Mouse (Mus musculus) embryonic facial prominence, embryonic 14.5 days (tissue): Measurements from ENCODE around the gene Accs. TPM values are rescaled to one million over a fixed set of nuclear protein-coding genes. Genes with fewer than 3 reads are reported as not detected.

ENCODE experiments used
- ATAC-seq: fragments of 200-750 bp; cut with Nextera tagmentation; 2 replicates; pipeline ENCODE4 v1.8.0; 2017; ENCODE audit warnings: low read depth, moderate number of reproducible peaks, moderate TSS enrichment
- DNase-seq: peaks from one replicate; pipeline ENCODE4 v3.0.0-alpha.2; 2015; ENCODE audit warnings: low spot score
- H3K27ac ChIP-seq: fragments of 300-500 bp; sonication (generic); replicated peaks from 2 replicates; pipeline ENCODE4 v1.5.1; 2014; ENCODE audit warnings: low read depth, mild to moderate bottlenecking, low read length, moderate library complexity
- H3K27me3 ChIP-seq: fragments of 300-500 bp; sonication (generic); replicated peaks from 2 replicates; pipeline ENCODE4 v1.6.1; 2014; ENCODE audit warnings: low read length; ENCODE audit not compliant: control insufficient read depth, insufficient read depth
- H3K36me3 ChIP-seq: fragments of 300-500 bp; sonication (generic); 2 replicates; pipeline ENCODE4 v1.6.1; 2014; ENCODE audit warnings: low read length, mixed read lengths; ENCODE audit not compliant: control insufficient read depth, insufficient read depth
- H3K4me1 ChIP-seq: fragments of 300-500 bp; sonication (generic); 2 replicates; pipeline ENCODE4 v1.6.1; 2014; ENCODE audit warnings: antibody characterized with exemption, low read length; ENCODE audit not compliant: control insufficient read depth, insufficient read depth
- H3K4me2 ChIP-seq: fragments of 300-500 bp; sonication (generic); 2 replicates; pipeline ENCODE4 v1.6.1; 2014; ENCODE audit warnings: low read depth, mild to moderate bottlenecking, low read length, moderate library complexity, mixed read lengths
- H3K4me3 ChIP-seq: fragments of 300-500 bp; sonication (generic); 2 replicates; pipeline ENCODE4 v1.5.1; 2014; ENCODE audit warnings: low read depth, mild to moderate bottlenecking, low read length
- H3K9ac ChIP-seq: fragments of 300-500 bp; sonication (generic); 2 replicates; pipeline ENCODE4 v1.6.1; 2014; ENCODE audit warnings: low read depth, mild to moderate bottlenecking, low read length, moderate library complexity, mixed read lengths
- H3K9me3 ChIP-seq: fragments of 300-500 bp; sonication (generic); 2 replicates; pipeline ENCODE4 v1.6.1; 2016; ENCODE audit warnings: low read length; ENCODE audit not compliant: control insufficient read depth
- WGBS: fragments of 180-500 bp; shearing (Covaris S2); extraction: QIAGEN DNeasy Blood & Tissue Kit; methylation state at CpG from one replicate; pipeline ENCODE4 v1.1.7; 2014; 5-methylcytosine and 5-hydroxymethylcytosine counted together
- polyA plus RNA-seq: library from polyadenylated mRNA; unstranded; fragments of >200 nt; fragmentation: Nextera tagmentation; extraction: Ambion mirVana; gene quantifications from 2 replicates; pipeline ENCODE4 v1.2.1, GENCODE M21; 2014

Accs gene
- polyA plus RNA-seq, 1 experiment from 2014 or later: 5.7 TPM

DNA sequence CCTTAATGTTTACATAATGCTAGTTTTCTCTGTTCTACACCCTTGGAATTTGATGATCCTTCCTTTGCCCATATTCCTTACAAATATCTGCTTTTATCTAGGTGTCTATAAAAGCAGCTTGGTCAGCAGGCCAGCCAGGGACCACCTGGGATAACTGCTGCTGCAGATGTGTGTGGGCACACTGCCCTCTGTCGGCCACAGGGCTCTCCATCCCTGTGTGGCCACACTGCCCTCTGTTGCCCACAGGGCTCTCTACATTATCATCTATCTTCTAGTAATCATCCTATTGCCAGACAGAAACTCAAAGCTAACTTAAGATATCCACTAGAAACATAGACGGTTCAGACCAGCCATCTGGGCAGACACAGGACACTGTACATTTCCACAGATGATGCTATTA, 39.8 kb downstream of the Accs start:
- 16% methylated on average over 2 of the region's 2 CpGs for WGBS
- Histone ChIP-seq H3K4me2 (no peak overlapping the region), H3K9me3 (no peaks in the 10 kb centered on the region), H3K27ac (no peak overlapping the region), H3K27me3 (no peaks in the 10 kb centered on the region), H3K4me3 (no peak overlapping the region), H3K4me1 (no peaks in the 10 kb centered on the region), H3K9ac (no peak overlapping the region), H3K36me3 (peaks cover 81% of the 10 kb centered on the region)
- DNase-seq (peak; percentile 29), ATAC-seq (no peak)

DNA sequence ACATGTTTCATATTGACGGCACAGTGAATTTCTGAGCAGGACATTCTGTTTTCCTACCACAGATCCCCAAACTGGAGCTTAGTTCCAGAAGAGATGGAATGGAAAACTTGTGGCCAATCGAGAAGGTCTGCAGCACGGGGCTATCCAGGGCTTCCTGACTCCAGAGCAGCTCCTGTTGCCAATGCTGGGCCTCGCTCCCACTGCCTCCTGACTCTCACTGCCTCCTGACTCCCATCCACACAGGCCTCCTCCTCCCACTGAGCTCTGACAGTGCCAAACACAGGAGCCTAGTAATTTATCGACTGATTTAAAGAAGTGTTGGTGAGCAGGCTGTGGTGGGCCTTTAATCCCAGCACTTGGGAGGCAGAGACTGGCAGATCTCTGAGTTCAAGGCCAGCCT, 41.7 kb downstream of the Accs start:
- no peak overlapping the region for H3K4me3 ChIP-seq
- no peak overlapping the region for H3K27ac ChIP-seq
- no peaks in the 10 kb centered on the region for H3K9me3 ChIP-seq
- no peak overlapping the region for H3K9ac ChIP-seq
- peaks cover 92% of the 10 kb centered on the region for H3K36me3 ChIP-seq
- DNase-seq (no peak), ATAC-seq (no peak)
- H3K27me3 ChIP-seq: no peaks in the 10 kb centered on the region
- no peak overlapping the region for H3K4me2 ChIP-seq
- 81% methylated on average over 5 of the region's 5 CpGs for WGBS
- H3K4me1 ChIP-seq: no peaks in the 10 kb centered on the region

DNA sequence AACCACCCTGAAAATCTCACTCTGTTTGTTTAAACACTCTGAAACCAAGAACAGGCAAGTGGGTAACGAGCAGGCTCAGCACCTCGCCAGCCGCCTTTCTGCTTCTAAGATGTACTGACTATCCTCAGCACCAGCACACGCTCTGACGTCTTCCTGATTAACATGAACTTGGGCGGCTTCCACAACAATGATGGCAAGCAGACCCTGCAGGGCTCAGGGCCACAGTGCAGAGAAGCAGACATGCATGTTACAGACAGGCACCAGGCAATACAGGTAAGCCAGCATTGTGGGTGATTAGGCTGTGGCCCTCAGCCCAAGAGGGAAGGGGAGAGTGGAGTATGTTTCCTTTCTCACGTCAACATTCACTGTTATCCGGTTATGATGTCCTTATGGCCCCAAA, 42.3 kb downstream of the Accs start:
- 71% methylated on average over 8 of the region's 8 CpGs for WGBS
- H3K4me3 ChIP-seq: no peak overlapping the region
- no peaks in the 10 kb centered on the region for H3K27me3 ChIP-seq
- no peaks in the 10 kb centered on the region for H3K9me3 ChIP-seq
- H3K27ac ChIP-seq: no peak overlapping the region
- H3K9ac ChIP-seq: no peak overlapping the region
- DNase-seq (peak; percentile 19), ATAC-seq (no peak)
- no peak overlapping the region for H3K4me2 ChIP-seq
- H3K36me3 ChIP-seq: peaks cover 91% of the 10 kb centered on the region
- no peaks in the 10 kb centered on the region for H3K4me1 ChIP-seq

DNA sequence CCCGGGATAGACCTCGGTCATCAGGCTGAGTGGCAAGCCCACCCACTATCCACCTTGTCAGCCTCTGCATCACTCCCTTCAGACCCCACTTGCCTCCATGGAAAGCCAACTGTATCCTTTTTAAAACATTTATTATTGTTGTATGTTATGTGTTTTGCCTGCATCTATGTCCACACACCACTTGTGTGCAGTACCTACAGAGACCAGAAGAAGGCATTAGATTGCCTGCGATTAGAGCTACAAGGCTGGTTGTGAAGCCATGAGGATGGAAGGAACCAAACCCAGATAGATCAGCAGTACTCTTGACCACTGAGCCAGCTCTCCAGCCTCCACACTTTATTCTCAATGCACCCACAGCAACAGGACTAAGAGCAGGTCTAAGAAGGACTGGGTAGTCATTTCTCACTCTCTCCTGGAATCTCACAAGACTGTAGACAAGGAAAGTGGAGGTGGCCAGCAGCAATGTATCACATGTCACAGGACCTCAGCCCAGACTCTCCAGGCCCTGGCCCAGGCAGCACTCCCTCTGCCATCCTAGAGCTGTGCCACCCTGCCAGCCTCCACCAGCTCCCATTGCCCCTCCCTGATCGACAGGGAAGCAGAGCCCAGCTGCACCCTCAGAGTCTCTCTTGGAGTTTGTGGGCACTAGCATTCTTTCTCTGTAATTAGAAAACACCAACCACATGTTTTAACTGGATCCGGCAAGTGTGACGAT, 43.1 kb downstream of the Accs start:
- DNase-seq: no peak
- Histone ChIP-seq H3K27ac (no peak overlapping the region), H3K4me1 (no peaks in the 10 kb centered on the region), H3K4me3 (no peak overlapping the region), H3K27me3 (no peaks in the 10 kb centered on the region), H3K4me2 (no peak overlapping the region), H3K9me3 (no peaks in the 10 kb centered on the region), H3K9ac (no peak overlapping the region), H3K36me3 (peaks cover 90% of the 10 kb centered on the region)
- no peak for ATAC-seq
- WGBS: 86% methylated on average over 6 of the region's 6 CpGs

DNA sequence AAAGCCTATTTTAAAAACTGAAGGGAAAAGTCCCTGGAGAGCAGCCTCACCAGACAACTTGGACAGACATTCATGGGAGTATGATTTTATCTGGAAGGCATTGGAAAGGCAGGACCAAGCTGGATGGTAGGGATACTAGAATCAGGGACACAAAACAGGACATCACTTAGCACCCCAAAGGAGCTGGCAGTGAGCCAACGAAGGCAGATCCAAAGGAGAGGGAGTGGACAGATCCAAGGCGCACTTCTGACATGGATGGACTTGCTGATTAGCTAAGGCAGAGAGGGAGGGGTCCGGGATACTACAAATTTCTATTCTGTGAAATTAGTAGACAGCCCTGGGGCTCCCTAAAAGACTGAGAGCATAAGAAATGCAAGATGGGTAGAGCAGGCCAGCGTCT, 44.2 kb downstream of the Accs start:
- no peak overlapping the region for H3K27ac ChIP-seq
- no peaks in the 10 kb centered on the region for H3K27me3 ChIP-seq
- 88% methylated on average over 4 of the region's 4 CpGs for WGBS
- no peak overlapping the region for H3K9ac ChIP-seq
- no peaks in the 10 kb centered on the region for H3K4me1 ChIP-seq
- no peak for DNase-seq
- ATAC-seq: no peak
- H3K4me3 ChIP-seq: no peak overlapping the region
- no peak overlapping the region for H3K4me2 ChIP-seq
- peaks cover 80% of the 10 kb centered on the region for H3K36me3 ChIP-seq
- H3K9me3 ChIP-seq: no peaks in the 10 kb centered on the region

DNA sequence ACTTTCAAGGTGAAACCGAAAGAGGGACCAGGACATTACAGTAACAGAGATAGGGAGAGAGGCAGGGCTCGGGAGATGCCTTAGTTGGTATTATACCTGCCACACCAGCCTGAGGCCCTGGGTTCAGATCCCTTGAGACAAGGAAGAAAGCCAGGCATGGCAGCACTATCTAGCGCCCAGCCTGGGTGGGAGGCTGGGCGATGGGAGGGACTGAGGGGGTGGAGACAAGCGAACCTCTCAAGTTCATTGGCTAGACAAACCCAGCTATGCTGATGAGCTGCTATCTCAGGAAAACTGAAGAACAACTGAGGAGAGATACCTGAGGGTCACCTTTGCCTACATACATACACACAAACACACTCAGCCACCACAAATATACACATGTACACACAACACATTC, 44.7 kb downstream of the Accs start:
- Histone ChIP-seq H3K9ac (no peak overlapping the region), H3K4me1 (no peaks in the 10 kb centered on the region), H3K27me3 (no peaks in the 10 kb centered on the region), H3K4me2 (no peak overlapping the region), H3K36me3 (peaks cover 75% of the 10 kb centered on the region), H3K27ac (no peak overlapping the region), H3K9me3 (no peaks in the 10 kb centered on the region), H3K4me3 (no peak overlapping the region)
- DNase-seq (no peak), ATAC-seq (no peak)
- WGBS: 79% methylated on average over 5 of the region's 5 CpGs

DNA sequence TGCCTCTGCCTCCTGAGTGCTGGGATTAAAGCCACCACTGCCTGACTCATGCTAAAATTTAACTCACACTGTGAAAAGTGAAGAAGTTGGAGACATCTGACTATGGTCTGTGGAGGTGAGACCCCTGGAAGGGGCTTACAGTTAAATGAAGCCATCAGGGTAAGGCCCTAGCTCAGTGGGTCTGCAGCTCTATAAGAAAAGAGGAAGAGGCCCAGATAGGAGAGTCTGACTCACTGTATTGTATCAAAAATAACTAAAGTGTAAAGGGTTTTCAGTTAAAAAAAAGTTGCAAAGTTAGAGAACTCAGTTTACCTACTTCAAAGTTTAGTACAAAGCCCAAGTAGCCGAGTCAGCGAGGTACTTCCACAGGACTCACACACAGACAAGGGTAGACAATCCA, 46.8 kb downstream of the Accs start:
- Histone ChIP-seq H3K4me2 (no peak overlapping the region), H3K4me3 (no peak overlapping the region), H3K36me3 (peaks cover 66% of the 10 kb centered on the region), H3K27ac (no peak overlapping the region), H3K27me3 (no peaks in the 10 kb centered on the region), H3K9ac (no peak overlapping the region), H3K9me3 (no peaks in the 10 kb centered on the region), H3K4me1 (no peaks in the 10 kb centered on the region)
- DNase-seq (no peak), ATAC-seq (no peak)
- WGBS: 94% methylated on average over 2 of the region's 2 CpGs

DNA sequence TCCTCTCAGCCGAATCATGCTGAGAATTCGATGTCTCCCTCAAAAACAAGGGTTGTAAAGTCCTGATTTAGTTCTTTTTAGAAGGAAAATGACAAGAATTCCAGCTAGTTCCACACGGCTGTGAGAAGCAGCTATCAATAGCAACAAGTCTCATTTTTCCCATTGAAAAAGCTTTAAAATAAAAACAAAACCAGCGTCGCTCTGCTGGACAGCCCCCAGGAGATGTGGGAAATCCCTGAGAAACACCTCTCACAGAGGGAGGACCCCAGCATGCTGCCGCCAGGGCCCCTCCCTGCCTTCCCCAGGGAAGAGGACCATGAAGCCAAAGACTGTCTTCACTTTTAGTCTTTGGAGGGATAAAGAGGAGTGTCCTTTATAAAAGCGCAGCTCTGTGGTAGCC, 48.6 kb downstream of the Accs start:
- Histone ChIP-seq H3K9ac (no peak overlapping the region), H3K4me1 (no peaks in the 10 kb centered on the region), H3K27me3 (no peaks in the 10 kb centered on the region), H3K9me3 (no peaks in the 10 kb centered on the region), H3K27ac (no peak overlapping the region), H3K36me3 (peaks cover 67% of the 10 kb centered on the region), H3K4me2 (no peak overlapping the region), H3K4me3 (no peak overlapping the region)
- 71% methylated on average over 7 of the region's 7 CpGs for WGBS
- ATAC-seq: no peak
- DNase-seq: no peak

DNA sequence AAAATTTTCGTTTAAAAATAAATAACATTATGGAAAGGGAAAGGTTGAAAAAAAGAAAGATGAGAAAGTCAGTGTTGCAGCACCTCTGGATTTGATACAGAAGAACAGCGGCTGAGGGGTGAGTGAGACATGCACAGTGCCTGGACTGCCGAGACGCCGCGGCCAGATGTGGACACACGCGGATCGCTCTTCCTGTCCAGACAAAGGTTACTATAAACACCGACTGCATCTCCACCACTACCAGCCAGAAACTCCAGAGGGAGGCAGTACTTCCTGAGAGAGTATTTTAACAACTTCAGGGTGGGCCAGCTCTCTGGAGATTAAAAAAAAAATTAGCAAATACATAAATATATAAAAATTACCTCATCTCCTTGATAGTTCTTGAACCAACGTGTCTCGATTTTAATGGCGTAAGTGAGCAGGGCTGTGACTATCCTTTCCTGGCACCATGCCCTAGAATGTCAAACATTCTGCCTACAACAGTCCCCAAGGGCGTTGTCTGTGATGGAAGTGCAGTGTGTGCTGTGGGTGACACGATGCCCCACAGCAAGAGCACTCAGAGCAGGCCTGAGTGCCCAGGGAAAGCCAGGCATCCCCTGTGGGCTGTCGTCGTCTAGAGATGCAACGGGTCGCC, 52.5 kb downstream of the Accs start:
- H3K4me1 ChIP-seq: no peaks in the 10 kb centered on the region
- no peak overlapping the region for H3K9ac ChIP-seq
- H3K4me3 ChIP-seq: no peak overlapping the region
- no peaks in the 10 kb centered on the region for H3K9me3 ChIP-seq
- no peak overlapping the region; the same call in 1 of the 2 replicates for H3K27ac ChIP-seq
- ATAC-seq: peak; percentile 64; the same call in 1 of the 2 replicates
- 62% methylated on average over 19 of the region's 19 CpGs for WGBS
- H3K4me2 ChIP-seq: no peak overlapping the region
- DNase-seq: no peak
- no peaks in the 10 kb centered on the region for H3K27me3 ChIP-seq
- peaks cover 63% of the 10 kb centered on the region for H3K36me3 ChIP-seq
